Mouse (Mus musculus) left cerebral cortex, adult 18-20 months (tissue): ENCODE measurements around the gene Prelid1. TPM values are rescaled to one million over a fixed set of nuclear protein-coding genes. Genes with fewer than 3 reads are reported as not detected.

ENCODE experiments used
- total RNA-seq, 2 experiments: library from RNA; stranded (reverse); gene quantifications; 2 replicates each; pipeline ENCODE4 v1.2.3; 2021

Gene Prelid1
- total RNA-seq, 2 experiments from 2014 or later = 171 to 182 TPM

Other genes starting within 250 kb of the Prelid1 start
- 10 to 100 TPM; 22.0 to 25.5 TPM for gene Uimc1, start 220.2 kb upstream of the Prelid1 start, total RNA-seq
- 10 to 100 TPM; 38.3 to 39.7 TPM for gene Zfp346, start 215.2 kb upstream of the Prelid1 start, total RNA-seq
- gene Gm17617, start 187.0 kb upstream of the Prelid1 start, total RNA-seq = not detected
- gene Fgfr4, start 167.9 kb upstream of the Prelid1 start, total RNA-seq = under 1 TPM; 0.21 to 0.40 TPM
- 100 to 1,000 TPM; 109 to 115 TPM for gene Nsd1, start 110.7 kb upstream of the Prelid1 start, total RNA-seq
- 10 to 100 TPM; 87.6 to 89.3 TPM for gene Rab24, start 1.4 kb downstream of the Prelid1 start, total RNA-seq
- gene Mxd3, start 9.3 kb downstream of the Prelid1 start, total RNA-seq = 1 to 10 TPM; 1.1 to 1.8 TPM
- gene Lman2, start 42.3 kb downstream of the Prelid1 start, total RNA-seq = 10 to 100 TPM; 54.4 to 59.1 TPM
- 10 to 100 TPM; 57.5 to 60.7 TPM for gene Rgs14, start 49.2 kb downstream of the Prelid1 start, total RNA-seq
- gene Slc34a1, start 77.7 kb downstream of the Prelid1 start, total RNA-seq = not detected
- not detected for gene Pfn3, start 94.7 kb downstream of the Prelid1 start, total RNA-seq
- gene F12, start 106.3 kb downstream of the Prelid1 start, total RNA-seq = under 1 TPM; 0.33 to 0.68 TPM
- gene Grk6, start 124.6 kb downstream of the Prelid1 start, total RNA-seq = 10 to 100 TPM; 63.2 to 64.6 TPM
- 10 to 100 TPM; 66.6 to 70.1 TPM for gene Prr7, start 143.8 kb downstream of the Prelid1 start, total RNA-seq
- 100 to 1,000 TPM; 263 to 271 TPM for gene Dbn1, start 167.6 kb downstream of the Prelid1 start, total RNA-seq
- gene Pdlim7, start 193.2 kb downstream of the Prelid1 start, total RNA-seq = 100 to 1,000 TPM in 1 of 2 experiments, 10 to 100 TPM in 1; 91.7 to 101 TPM
- 10 to 100 TPM in 1 of 2 experiments, 1 to 10 TPM in 1; 9.1 to 12.2 TPM for gene Dok3, start 208.8 kb downstream of the Prelid1 start, total RNA-seq
- gene Ddx41, start 216.2 kb downstream of the Prelid1 start, total RNA-seq = 10 to 100 TPM; 52.2 to 62.0 TPM